Mouse (Mus musculus) heart, embryonic 10.5 days (tissue): ENCODE results near the gene Aprt. TPM values are rescaled to one million over a fixed set of nuclear protein-coding genes. Genes with fewer than 3 reads are reported as not detected.
"Not testable (repeated sequence)": the region's sequence is repeated elsewhere in the genome, so short reads cannot be mapped to it uniquely, and the experiment has no call there.

ENCODE experiments used
- DNase-seq: peaks from one replicate; pipeline ENCODE4 v3.0.0-alpha.2; 2017; ENCODE audit warnings: low spot score
- H3K27ac ChIP-seq: fragments of 300-500 bp; sonication (generic); 2 replicates; pipeline ENCODE4 v1.5.1; 2016; ENCODE audit warnings: mild to moderate bottlenecking
- H3K27me3 ChIP-seq: fragments of 300-500 bp; sonication (generic); 2 replicates; pipeline ENCODE4 v1.6.1; 2016; ENCODE audit warnings: mild to moderate bottlenecking; ENCODE audit not compliant: poor library complexity, insufficient read depth, severe bottlenecking
- H3K36me3 ChIP-seq: fragments of 300-500 bp; sonication (generic); 2 replicates; pipeline ENCODE4 v1.6.1; 2016; ENCODE audit warnings: mild to moderate bottlenecking, moderate library complexity
- H3K4me1 ChIP-seq: fragments of 300-500 bp; sonication (generic); 2 replicates; pipeline ENCODE4 v1.6.1; 2016; ENCODE audit warnings: mild to moderate bottlenecking
- H3K4me3 ChIP-seq: fragments of 300-500 bp; sonication (generic); 2 replicates; pipeline ENCODE4 v1.5.1; 2016; ENCODE audit warnings: mild to moderate bottlenecking, moderate library complexity
- H3K9me3 ChIP-seq: fragments of 300-500 bp; sonication (generic); 2 replicates; pipeline ENCODE4 v1.6.1; 2016; ENCODE audit warnings: mild to moderate bottlenecking, moderate library complexity
- WGBS: fragments of 180-500 bp; shearing (Covaris S2); methylation state at CpG from one replicate; pipeline ENCODE4 v1.1.7; 2016; 5-methylcytosine and 5-hydroxymethylcytosine counted together
- polyA plus RNA-seq: library from polyadenylated mRNA; unstranded; fragments of >200 nt; fragmentation: Nextera tagmentation; extraction: Ambion mirVana; gene quantifications from 2 replicates; pipeline ENCODE4 v1.2.1, GENCODE M21; 2016

Aprt gene
- polyA plus RNA-seq, 1 experiment from 2014 or later, result 361 TPM

GRCm38 (mm10) chr8:122580926-122581325 is 4.2 kb upstream of the Aprt start:
- Histone ChIP-seq H3K4me3 (no peak overlapping the region), H3K4me1 (peaks cover 71% of the 10 kb centered on the region), H3K27ac (no peak overlapping the region; the same call in 1 of the 2 replicates), H3K27me3 (no peaks in the 10 kb centered on the region), H3K9me3 (no peaks in the 10 kb centered on the region; the same call in 1 of the 2 replicates), H3K36me3 (no peaks in the 10 kb centered on the region)
- 39% methylated on average over 15 of the region's 15 CpGs for WGBS
- DNase-seq, result no peak

GRCm38 (mm10) chr8:122579196-122579595 is 2.5 kb upstream of the Aprt start:
- peak overlapping the region; percentile 53 for H3K27ac ChIP-seq

GRCm38 (mm10) chr8:122577116-122577515 is 407 bp upstream of the Aprt start:
- Histone ChIP-seq H3K36me3 (peaks cover 25% of the 10 kb centered on the region), H3K9me3 (no peaks in the 10 kb centered on the region; the same call in 1 of the 2 replicates), H3K27me3 (no peaks in the 10 kb centered on the region), H3K4me1 (peaks cover 73% of the 10 kb centered on the region), H3K4me3 (peak overlapping the region; percentile 84), H3K27ac (peak overlapping the region; percentile 93)
- WGBS, result 39% methylated on average over 10 of the region's 10 CpGs
- DNase-seq, result no peak

More at GRCm38 (mm10) chr8:122579196-122579595, 2.5 kb upstream of the Aprt start:
- Histone ChIP-seq H3K36me3 (0 out of 2 replicates have a peak, but pooled peaks cover 4% of the 10 kb centered on the region), H3K27me3 (no peaks in the 10 kb centered on the region), H3K4me3 (no peak overlapping the region), H3K4me1 (peaks cover 73% of the 10 kb centered on the region), H3K9me3 (no peaks in the 10 kb centered on the region; the same call in 1 of the 2 replicates)
- DNase-seq, result no peak
- 26% methylated on average over 7 of the region's 7 CpGs for WGBS

GRCm38 (mm10) chr8:122575735-122576647 is 718 bp downstream of the Aprt start:
- peaks cover 72% of the 10 kb centered on the region for H3K4me1 ChIP-seq
- peak overlapping the region; percentile 93 for H3K27ac ChIP-seq
- peak overlapping the region; percentile 84 for H3K4me3 ChIP-seq
- WGBS, result 18% methylated on average over 21 of the region's 21 CpGs
- H3K27me3 ChIP-seq, result no peaks in the 10 kb centered on the region
- H3K9me3 ChIP-seq, result no peaks in the 10 kb centered on the region
- no peak for DNase-seq
- peaks cover 36% of the 10 kb centered on the region for H3K36me3 ChIP-seq

- Histone ChIP-seq H3K9me3 (no peaks in the 10 kb centered on the region), H3K27me3 (no peaks in the 10 kb centered on the region), H3K4me1 (peaks cover 65% of the 10 kb centered on the region), H3K36me3 (peaks cover 43% of the 10 kb centered on the region), H3K4me3 (peak overlapping the region; percentile 84), H3K27ac (peak overlapping the region; percentile 93)
- whole genome bisulfite sequencing, result 63% methylated on average over 8 of the region's 8 CpGs
- DNase-seq, result no peak
Observed at GRCm38 (mm10) chr8:122575286-122575685, 1.4 kb downstream of the Aprt start.

- Histone ChIP-seq H3K36me3 (peaks cover 49% of the 10 kb centered on the region), H3K27ac (peak overlapping the region; percentile 93), H3K4me1 (peaks cover 67% of the 10 kb centered on the region), H3K27me3 (no peaks in the 10 kb centered on the region), H3K4me3 (peak overlapping the region; percentile 84), H3K9me3 (no peaks in the 10 kb centered on the region)
- WGBS, result 13% methylated on average over 10 of the region's 10 CpGs
- no peak for DNase-seq
Observed at GRCm38 (mm10) chr8:122574667-122575251, 1.9 kb downstream of the Aprt start.

GRCm38 (mm10) chr8:122574264-122574663 is 2.4 kb downstream of the Aprt start:
- 38% methylated on average over 3 of the region's 3 CpGs for WGBS
- no peaks in the 10 kb centered on the region for H3K27me3 ChIP-seq
- DNase-seq, result no peak
- H3K4me1 ChIP-seq, result peaks cover 67% of the 10 kb centered on the region
- no peaks in the 10 kb centered on the region for H3K9me3 ChIP-seq
- peak overlapping the region; percentile 84; the same call in 1 of the 2 replicates for H3K4me3 ChIP-seq
- peaks cover 54% of the 10 kb centered on the region for H3K36me3 ChIP-seq
- H3K27ac ChIP-seq, result peak overlapping the region; percentile 93

- WGBS, result 64% methylated on average over 9 of the region's 9 CpGs
- no peaks in the 10 kb centered on the region for H3K27me3 ChIP-seq
- H3K9me3 ChIP-seq, result no peaks in the 10 kb centered on the region
- H3K27ac ChIP-seq, result no peak overlapping the region
- peaks cover 58% of the 10 kb centered on the region for H3K36me3 ChIP-seq
- H3K4me3 ChIP-seq, result no peak overlapping the region
- no peak for DNase-seq
- H3K4me1 ChIP-seq, result peaks cover 66% of the 10 kb centered on the region
Observed at GRCm38 (mm10) chr8:122573577-122573976, 3.1 kb downstream of the Aprt start.

- Histone ChIP-seq H3K4me1 (peaks cover 64% of the 10 kb centered on the region), H3K36me3 (peaks cover 58% of the 10 kb centered on the region)
- WGBS, result 50% methylated on average over 4 of the region's 4 CpGs
- not testable (repeated sequence) for DNase-seq, H3K4me3 ChIP-seq, H3K27ac ChIP-seq, H3K9me3 ChIP-seq, H3K27me3 ChIP-seq
Observed at GRCm38 (mm10) chr8:122573176-122573575, 3.5 kb downstream of the Aprt start.

- peaks cover 66% of the 10 kb centered on the region for H3K4me1 ChIP-seq
- H3K27ac ChIP-seq, result no peak overlapping the region
- peaks cover 58% of the 10 kb centered on the region for H3K36me3 ChIP-seq
- WGBS, result 92% methylated on average over 3 of the region's 3 CpGs
- no peak overlapping the region for H3K4me3 ChIP-seq
- no peak for DNase-seq
- no peaks in the 10 kb centered on the region for H3K9me3 ChIP-seq
- H3K27me3 ChIP-seq, result no peaks in the 10 kb centered on the region
Observed at GRCm38 (mm10) chr8:122572751-122573150, 4.0 kb downstream of the Aprt start.

GRCm38 (mm10) chr8:122571750-122572267 is 4.9 kb downstream of the Aprt start:
- no peaks in the 10 kb centered on the region for H3K9me3 ChIP-seq
- no peak for DNase-seq
- no peaks in the 10 kb centered on the region for H3K27me3 ChIP-seq
- H3K4me3 ChIP-seq, result no peak overlapping the region
- no peak overlapping the region for H3K27ac ChIP-seq
- 92% methylated on average over 17 of the region's 17 CpGs for WGBS
- peaks cover 68% of the 10 kb centered on the region for H3K4me1 ChIP-seq
- peaks cover 58% of the 10 kb centered on the region for H3K36me3 ChIP-seq

- peaks cover 68% of the 10 kb centered on the region for H3K4me1 ChIP-seq
- H3K27ac ChIP-seq, result no peak overlapping the region
- peaks cover 58% of the 10 kb centered on the region for H3K36me3 ChIP-seq
- H3K4me3 ChIP-seq, result no peak overlapping the region
- WGBS, result 88% methylated on average over 11 of the region's 11 CpGs
- DNase-seq, result no peak
- no peaks in the 10 kb centered on the region for H3K27me3 ChIP-seq
- H3K9me3 ChIP-seq, result no peaks in the 10 kb centered on the region
Observed at GRCm38 (mm10) chr8:122571153-122571552, 5.6 kb downstream of the Aprt start.

- Histone ChIP-seq H3K27me3 (no peaks in the 10 kb centered on the region), H3K9me3 (no peaks in the 10 kb centered on the region), H3K4me1 (peaks cover 56% of the 10 kb centered on the region), H3K36me3 (peaks cover 58% of the 10 kb centered on the region), H3K4me3 (peak overlapping the region; percentile 96), H3K27ac (no peak overlapping the region)
- DNase-seq, result no peak
- WGBS, result 95% methylated on average over 16 of the region's 16 CpGs
Observed at GRCm38 (mm10) chr8:122569996-122570395, 6.7 kb downstream of the Aprt start.
